Mouse (Mus musculus) C2C12 (cell line): Measurements from ENCODE around the gene Pdzk1ip1. TPM values are rescaled to one million over a fixed set of nuclear protein-coding genes. Genes with fewer than 3 reads are reported as not detected.
A peak's percentile ranks its signal among the peaks of the same experiment; 100 is the strongest.

ENCODE experiments used
- H3K27me3 ChIP-seq: one replicate; pipeline ENCODE4 v1.6.1; 2011; ENCODE audit not compliant: control insufficient read depth, insufficient read depth, insufficient read length
- H3K36me3 ChIP-seq: one replicate; pipeline ENCODE4 v1.6.1; 2011; ENCODE audit not compliant: control insufficient read depth, insufficient read depth
- H3K4me3 ChIP-seq: one replicate; pipeline ENCODE4 v1.5.1; 2011; ENCODE audit warnings: mild to moderate bottlenecking, control low read depth; ENCODE audit not compliant: poor library complexity, insufficient read depth, severe bottlenecking
- H3K79me2 ChIP-seq: one replicate; pipeline ENCODE4 v1.6.1; 2011; ENCODE audit not compliant: control insufficient read depth, insufficient read depth
- H3K79me3 ChIP-seq: one replicate; pipeline ENCODE4 v1.6.1; 2011; ENCODE audit warnings: low read depth, control low read depth
- H3ac ChIP-seq: one replicate; pipeline ENCODE3; 2011; ENCODE audit warnings: low read depth; ENCODE audit not compliant: control insufficient read depth, insufficient read length
- CEBPB ChIP-seq: IDR thresholded peaks from one replicate; pipeline ENCODE4 v1.6.1; 2011; ENCODE audit warnings: low read depth, mild to moderate bottlenecking, control low read depth, moderate library complexity
- CTCF ChIP-seq: IDR thresholded peaks from one replicate; pipeline ENCODE4 v1.5.1; 2011; ENCODE audit not compliant: control insufficient read depth, insufficient read depth, insufficient read length
- FOSL1 ChIP-seq: IDR thresholded peaks from one replicate; pipeline ENCODE4 v1.8.0; 2011; ENCODE audit warnings: mild to moderate bottlenecking, low read length; ENCODE audit not compliant: poor library complexity, insufficient read depth, severe bottlenecking
- MAX ChIP-seq: IDR thresholded peaks from one replicate; pipeline ENCODE4 v1.6.1; 2011; ENCODE audit warnings: mild to moderate bottlenecking, control low read depth
- MYOD1 ChIP-seq: IDR thresholded peaks from one replicate; pipeline ENCODE4 v1.6.1; 2011; ENCODE audit warnings: low read depth; ENCODE audit not compliant: control insufficient read depth, insufficient read length
- MYOG ChIP-seq: IDR thresholded peaks from one replicate; pipeline ENCODE4 v1.6.1; 2011; ENCODE audit not compliant: control insufficient read depth, insufficient read length; ENCODE audit errors: extremely low read depth
- USF1 ChIP-seq: IDR thresholded peaks from one replicate; pipeline ENCODE4 v1.6.1; 2011; ENCODE audit warnings: low read depth, mild to moderate bottlenecking, control low read depth, moderate library complexity
- polyA plus RNA-seq: library from polyadenylated mRNA; unstranded; fragments of >200 nt; fragmentation: generic; extraction: Trizol; gene quantifications from one replicate; pipeline ENCODE4 v1.2.1, GENCODE M21; 2012; ENCODE audit warnings: missing spikeins

Gene Pdzk1ip1
- polyA plus RNA-seq, 1 experiment, result not detected

- Histone ChIP-seq H3K79me2 (no peaks in the 10 kb centered on the region), H3K79me3 (no peaks in the 10 kb centered on the region), H3K27me3 (peaks cover 36% of the 10 kb centered on the region), H3K36me3 (no peaks in the 10 kb centered on the region), H3K4me3 (no peak overlapping the region), H3ac (no peak overlapping the region)
- TF ChIP-seq FOSL1 (no peak), CTCF (no peak), USF1 (no peak), MAX (no peak), MYOG (no peak), CEBPB (no peak), MYOD1 (no peak)
These were observed 36.0 kb upstream of the Pdzk1ip1 start for GRCm38 (mm10) chr4:115052343-115053005.

DNA sequence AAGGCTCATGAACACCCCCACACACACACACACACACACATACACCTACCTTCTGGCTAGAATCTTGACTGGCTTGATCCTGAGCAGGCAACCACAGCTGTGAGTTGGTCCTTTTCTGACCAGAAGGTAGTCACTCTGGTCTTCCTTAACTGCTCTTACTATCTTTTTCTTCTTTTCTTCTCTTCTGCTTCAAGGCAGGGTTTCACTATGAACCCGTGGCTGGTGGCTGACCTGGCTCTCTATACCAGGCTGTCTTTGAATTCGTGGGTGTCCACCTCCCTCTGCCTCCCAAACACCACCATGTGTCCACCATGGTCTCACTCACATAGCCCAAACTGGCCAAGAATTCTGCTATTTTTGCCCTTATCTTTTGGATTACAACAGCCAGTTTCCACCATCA is 33.5 kb upstream of the Pdzk1ip1 start:
- Histone ChIP-seq H3K79me3 (no peaks in the 10 kb centered on the region), H3K79me2 (no peaks in the 10 kb centered on the region), H3K27me3 (peaks cover 61% of the 10 kb centered on the region), H3K36me3 (no peaks in the 10 kb centered on the region), H3K4me3 (no peak overlapping the region), H3ac (no peak overlapping the region)
- no peak for TF ChIP-seq CEBPB
- TF ChIP-seq CTCF, result no peak
- TF ChIP-seq MYOG, result no peak
- TF ChIP-seq USF1, result no peak
- no peak for TF ChIP-seq FOSL1
- TF ChIP-seq MYOD1, result no peak
- TF ChIP-seq MAX, result no peak

GRCm38 (mm10) chr4:115055691-115056090 is 32.8 kb upstream of the Pdzk1ip1 start:
- Histone ChIP-seq H3K79me3 (no peaks in the 10 kb centered on the region), H3ac (no peak overlapping the region), H3K36me3 (no peaks in the 10 kb centered on the region), H3K79me2 (no peaks in the 10 kb centered on the region), H3K27me3 (peaks cover 67% of the 10 kb centered on the region), H3K4me3 (no peak overlapping the region)
- TF ChIP-seq MYOG (no peak), MYOD1 (no peak), USF1 (no peak), MAX (no peak), CTCF (no peak), FOSL1 (no peak), CEBPB (no peak)

DNA sequence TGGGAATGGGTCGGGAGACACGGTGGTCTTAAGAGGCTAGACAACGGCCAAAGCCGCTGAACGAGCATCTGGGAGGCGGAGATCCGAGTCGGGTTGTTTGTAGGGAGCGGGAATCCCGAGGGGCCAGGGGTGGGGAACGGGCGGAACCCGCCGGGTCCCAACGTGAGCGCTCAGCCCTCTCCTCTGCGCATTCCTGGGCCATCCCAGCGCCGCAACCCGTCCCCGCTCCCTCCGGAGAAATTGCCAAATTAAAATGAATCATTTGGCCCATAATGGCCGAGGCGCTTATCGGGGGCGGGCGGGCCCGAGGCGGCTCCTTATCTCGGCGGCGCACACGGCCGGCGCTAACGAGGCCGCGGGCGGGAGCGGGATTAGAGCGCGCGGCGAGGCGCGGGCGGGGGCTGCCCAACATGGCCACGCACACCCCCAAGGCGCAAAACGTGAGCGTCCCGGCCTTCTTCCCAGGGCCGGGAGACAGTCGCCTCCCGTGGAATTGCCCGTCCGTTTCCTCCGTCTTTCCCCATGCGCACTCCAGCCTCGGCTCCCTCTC is 32.1 kb upstream of the Pdzk1ip1 start, which contains the start of gene Tal1:
Gene Tal1, plus strand, starts transcription at position 56 of the 550 bp plus-strand sequence.
- Histone ChIP-seq H3K4me3 (no peak within 1 kb of the TSS), H3K27me3 (peaks cover 66% of the 10 kb centered on the region)

GRCm38 (mm10) chr4:115056921-115057673 is 31.4 kb upstream of the Pdzk1ip1 start:
- TF ChIP-seq CEBPB (peak; percentile 14), CTCF (no peak), FOSL1 (no peak)
- no peak overlapping the region for H3K4me3 ChIP-seq
- no peaks in the 10 kb centered on the region for H3K36me3 ChIP-seq
- no peak overlapping the region for H3ac ChIP-seq
- H3K79me2 ChIP-seq, result no peaks in the 10 kb centered on the region
- H3K79me3 ChIP-seq, result no peaks in the 10 kb centered on the region
- H3K27me3 ChIP-seq, result peaks cover 71% of the 10 kb centered on the region

More for the DNA sequence above, 32.1 kb upstream of the Pdzk1ip1 start, which contains the start of gene Tal1:
- H3ac ChIP-seq, result no peak within 1 kb of the TSS
- H3K79me2 ChIP-seq, result no peaks in the 10 kb centered on the region
- no peaks in the 10 kb centered on the region for H3K36me3 ChIP-seq
- TF ChIP-seq USF1, result no peak
- TF ChIP-seq MAX, result no peak
- TF ChIP-seq FOSL1, result no peak
- TF ChIP-seq CTCF, result no peak
- TF ChIP-seq CEBPB, result no peak
- no peaks in the 10 kb centered on the region for H3K79me3 ChIP-seq
